Mouse (Mus musculus) ES-Bruce4 (cell line): ENCODE measurements around the gene Arhgap28.

Experiments
- CTCF ChIP-seq: IDR thresholded peaks from one replicate; pipeline ENCODE4 v1.8.1; 2011; ENCODE audit warnings: low read depth, low read length
- EP300 ChIP-seq: IDR thresholded peaks from 2 replicates; pipeline ENCODE4 v1.6.1; 2011; ENCODE audit warnings: low read depth, low read length; ENCODE audit not compliant: insufficient read depth
- POLR2A ChIP-seq: IDR thresholded peaks from one replicate; pipeline ENCODE4 v1.8.1; 2011; ENCODE audit warnings: low read length; ENCODE audit not compliant: insufficient read depth

DNA sequence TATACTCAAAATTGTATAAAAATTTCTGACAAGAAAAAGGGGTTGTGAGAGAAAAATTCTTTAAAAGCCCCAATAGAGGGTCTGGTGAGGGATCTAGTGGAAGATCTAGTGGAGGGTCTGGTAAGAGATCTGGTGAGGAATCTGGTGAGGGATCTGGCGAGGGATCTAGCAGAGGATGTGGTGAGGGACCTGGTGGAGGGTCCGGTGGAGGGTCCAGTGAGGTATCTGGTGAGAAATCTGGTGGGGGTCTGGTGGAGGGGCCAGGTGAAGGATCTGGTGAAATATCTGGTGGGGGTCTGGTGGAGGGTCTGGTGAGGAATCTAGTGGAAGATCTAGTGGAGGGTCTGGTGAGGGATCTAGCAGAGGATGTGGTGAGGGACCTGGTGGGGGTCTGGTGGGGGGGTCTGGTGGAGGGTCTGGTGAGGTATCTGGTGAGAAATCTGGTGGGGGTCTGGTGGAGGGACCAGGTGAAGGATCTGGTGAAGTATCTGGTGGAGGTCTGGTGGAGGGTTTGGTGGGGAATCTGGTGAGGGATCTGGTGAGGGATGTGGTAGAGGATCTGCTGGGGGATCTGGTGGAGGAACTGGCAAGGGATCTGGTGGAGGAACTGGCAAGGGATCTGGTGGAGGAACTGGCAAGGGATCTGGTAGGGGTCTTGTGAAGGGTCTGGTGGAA lies 10.4 kb downstream of the Arhgap28 start:
- TF ChIP-seq CTCF (no peak), POLR2A (no peak), EP300 (no peak)
